Mouse (Mus musculus) olfactory bulb, adult 2 months (tissue): ENCODE measurements around the gene Pde4b. TPM values are rescaled to one million over a fixed set of nuclear protein-coding genes. Genes with fewer than 3 reads are reported as not detected.

Source experiments
- H3K27ac ChIP-seq: fragments of 200-500 bp; 2 replicates; pipeline ENCODE4 v1.5.1; 2012; ENCODE audit warnings: low read depth, low read length; ENCODE audit not compliant: insufficient read depth
- H3K4me1 ChIP-seq: fragments of 200-500 bp; 2 replicates; pipeline ENCODE4 v1.6.1; 2012; ENCODE audit warnings: low read length; ENCODE audit not compliant: control insufficient read depth, insufficient read depth
- H3K4me3 ChIP-seq: fragments of 200-500 bp; 2 replicates; pipeline ENCODE4 v1.5.1; 2012; ENCODE audit warnings: mild to moderate bottlenecking, low read depth, low read length, moderate library complexity; ENCODE audit not compliant: insufficient read depth
- CTCF ChIP-seq: fragments of 200-500 bp; IDR thresholded peaks from 2 replicates; pipeline ENCODE4 v1.5.1; 2012; ENCODE audit warnings: low read depth, mild to moderate bottlenecking, low read length, moderate library complexity; ENCODE audit not compliant: insufficient read depth
- POLR2A ChIP-seq: fragments of 200-500 bp; IDR thresholded peaks from 2 replicates; pipeline ENCODE4 v1.6.1; 2012; ENCODE audit warnings: mild to moderate bottlenecking, low read depth, low read length, moderate library complexity; ENCODE audit not compliant: insufficient read depth
- WGBS: fragments of 180-500 bp; shearing (Covaris S2); methylation state at CpG from one replicate; pipeline ENCODE4 v1.1.7; 2018; 5-methylcytosine and 5-hydroxymethylcytosine counted together
- polyA plus RNA-seq: library from polyadenylated mRNA; stranded (reverse); fragments of >200 nt; gene quantifications from 2 replicates; pipeline ENCODE4 v1.2.4, GENCODE M21; 2012; ENCODE audit warnings: low replicate concordance; ENCODE audit not compliant: missing spikeins, insufficient read depth, insufficient read length

Pde4b gene
- polyA plus RNA-seq, 1 experiment, result not detected

GRCm38 (mm10) chr4:102545226-102545625, 457.9 kb downstream of the Pde4b start:
- H3K4me3 ChIP-seq, result no peak overlapping the region
- WGBS, result 61% methylated on average over 4 of the region's 4 CpGs
- H3K4me1 ChIP-seq, result no peaks in the 10 kb centered on the region
- no peak overlapping the region for H3K27ac ChIP-seq
- TF ChIP-seq POLR2A (no peak), CTCF (no peak)

- TF ChIP-seq POLR2A (no peak), CTCF (no peak)
- WGBS, result 76% methylated on average over 7 of the region's 7 CpGs
- H3K4me3 ChIP-seq, result no peak overlapping the region
- 0 out of 2 replicates have a peak, but pooled peaks cover 2% of the 10 kb centered on the region for H3K4me1 ChIP-seq
- no peak overlapping the region for H3K27ac ChIP-seq
Measured at GRCm38 (mm10) chr4:102555566-102555965, 468.2 kb downstream of the Pde4b start.

- no peak for TF ChIP-seq POLR2A
- 62% methylated on average over 2 of the region's 2 CpGs for WGBS
- Histone ChIP-seq H3K4me3 (no peak overlapping the region), H3K4me1 (no peaks in the 10 kb centered on the region), H3K27ac (no peak overlapping the region)
Measured at GRCm38 (mm10) chr4:102557006-102557405, 469.7 kb downstream of the Pde4b start.

GRCm38 (mm10) chr4:102557508-102558220, 470.3 kb downstream of the Pde4b start:
- TF ChIP-seq CTCF, result no peak
- no peak for TF ChIP-seq POLR2A
- Histone ChIP-seq H3K4me1 (no peaks in the 10 kb centered on the region), H3K4me3 (no peak overlapping the region), H3K27ac (no peak overlapping the region)
- 50% methylated on average over 9 of the region's 9 CpGs for WGBS

- no peaks in the 10 kb centered on the region for H3K4me1 ChIP-seq
- no peak overlapping the region for H3K4me3 ChIP-seq
- 62% methylated on average over 3 of the region's 3 CpGs for WGBS
- no peak for TF ChIP-seq POLR2A
- TF ChIP-seq CTCF, result no peak
- H3K27ac ChIP-seq, result no peak overlapping the region
Measured at GRCm38 (mm10) chr4:102558328-102558727, 471.0 kb downstream of the Pde4b start.

GRCm38 (mm10) chr4:102560676-102561280, 473.4 kb downstream of the Pde4b start:
- WGBS, result 70% methylated on average over 12 of the region's 12 CpGs
- Histone ChIP-seq H3K27ac (no peak overlapping the region), H3K4me3 (no peak overlapping the region), H3K4me1 (no peaks in the 10 kb centered on the region)
- TF ChIP-seq POLR2A, result no peak
- no peak for TF ChIP-seq CTCF

GRCm38 (mm10) chr4:102563273-102563855, 476.0 kb downstream of the Pde4b start:
- Histone ChIP-seq H3K27ac (no peak overlapping the region), H3K4me3 (no peak overlapping the region), H3K4me1 (no peaks in the 10 kb centered on the region)
- no peak for TF ChIP-seq CTCF
- no peak for TF ChIP-seq POLR2A
- WGBS, result 66% methylated on average over 9 of the region's 9 CpGs

- 86% methylated on average over 3 of the region's 3 CpGs for WGBS
- TF ChIP-seq CTCF (no peak), POLR2A (no peak)
Measured at GRCm38 (mm10) chr4:102564286-102564685, 476.9 kb downstream of the Pde4b start.

GRCm38 (mm10) chr4:102566421-102566820, 479.1 kb downstream of the Pde4b start:
- TF ChIP-seq CTCF (no peak), POLR2A (no peak)
- no peak overlapping the region for H3K27ac ChIP-seq
- peaks cover 5% of the 10 kb centered on the region; the same call in 1 of the 2 replicates for H3K4me1 ChIP-seq
- 69% methylated on average over 1 of the region's 1 CpGs for WGBS
- no peak overlapping the region for H3K4me3 ChIP-seq

More at GRCm38 (mm10) chr4:102564286-102564685, 476.9 kb downstream of the Pde4b start:
- H3K4me1 ChIP-seq, result no peaks in the 10 kb centered on the region
- H3K4me3 ChIP-seq, result no peak overlapping the region
- H3K27ac ChIP-seq, result no peak overlapping the region
